Mouse (Mus musculus): ENCODE measurements around the gene Hist1h2br. TPM values are rescaled to one million over a fixed set of nuclear protein-coding genes. Genes with fewer than 3 reads are reported as not detected.

Hist1h2br gene
- polyA plus RNA-seq (2017; shearing (Covaris generic)): 6.1 TPM

DNA sequence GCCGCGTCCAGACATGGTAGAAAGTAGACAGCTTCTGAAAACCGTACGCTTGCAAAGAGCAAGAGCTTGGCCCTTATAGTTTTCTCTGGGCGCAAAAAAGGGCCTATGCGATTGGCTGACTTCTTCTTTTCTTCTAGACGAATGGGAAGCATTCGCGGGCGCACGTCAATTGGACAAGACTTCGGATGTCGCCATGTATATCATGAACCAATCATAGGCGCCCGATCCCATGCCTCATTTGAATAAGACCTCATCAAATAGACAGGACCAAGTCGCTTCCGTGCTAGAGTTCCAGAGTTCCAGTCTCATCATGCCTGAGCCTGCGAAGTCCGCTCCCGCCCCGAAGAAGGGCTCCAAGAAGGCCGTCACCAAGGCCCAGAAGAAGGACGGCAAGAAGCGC, at the start of gene Hist1h2br, which contains the start of gene Hist1h2ap:
Hist1h2br (plus strand) TSS at position 283 of the 400 bp plus-strand sequence.
Hist1h2ap (minus strand) TSS at position 47 of the 400 bp plus-strand sequence.

DNA sequence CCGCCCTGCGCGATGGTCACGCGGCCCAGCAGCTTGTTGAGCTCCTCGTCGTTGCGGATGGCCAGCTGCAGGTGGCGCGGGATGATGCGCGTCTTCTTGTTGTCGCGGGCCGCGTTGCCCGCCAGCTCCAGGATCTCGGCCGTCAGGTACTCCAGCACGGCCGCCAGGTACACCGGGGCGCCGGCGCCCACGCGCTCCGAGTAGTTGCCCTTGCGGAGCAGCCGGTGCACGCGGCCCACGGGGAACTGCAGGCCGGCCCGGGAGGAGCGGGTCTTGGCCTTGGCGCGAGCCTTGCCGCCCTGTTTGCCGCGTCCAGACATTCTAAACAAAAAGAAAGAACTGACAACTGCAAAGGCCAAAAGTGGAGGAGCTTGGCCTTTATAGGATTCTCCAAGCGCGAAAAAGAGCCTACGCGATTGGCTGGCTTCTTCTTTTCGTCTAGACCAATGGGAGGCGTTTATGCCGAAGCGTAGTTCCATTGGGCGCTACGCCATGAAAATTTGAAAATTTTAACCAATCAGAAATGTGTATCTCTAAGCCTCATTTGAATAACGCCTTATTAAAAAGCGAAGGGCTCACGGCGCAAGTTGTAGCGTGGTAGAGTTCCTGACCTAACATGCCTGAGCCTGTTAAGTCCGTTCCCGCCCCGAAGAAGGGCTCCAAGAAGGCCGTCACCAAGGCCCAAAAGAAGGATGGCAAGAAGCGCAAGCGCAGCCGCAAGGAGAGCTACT, 46.5 kb upstream of the Hist1h2br start, which contains the start of the genes Hist1h2an and Hist1h2bp:
Hist1h2an (minus strand) TSS at position 320 of the 731 bp plus-strand sequence.
Hist1h2bp (plus strand) TSS at position 563 of the 731 bp plus-strand sequence.

DNA sequence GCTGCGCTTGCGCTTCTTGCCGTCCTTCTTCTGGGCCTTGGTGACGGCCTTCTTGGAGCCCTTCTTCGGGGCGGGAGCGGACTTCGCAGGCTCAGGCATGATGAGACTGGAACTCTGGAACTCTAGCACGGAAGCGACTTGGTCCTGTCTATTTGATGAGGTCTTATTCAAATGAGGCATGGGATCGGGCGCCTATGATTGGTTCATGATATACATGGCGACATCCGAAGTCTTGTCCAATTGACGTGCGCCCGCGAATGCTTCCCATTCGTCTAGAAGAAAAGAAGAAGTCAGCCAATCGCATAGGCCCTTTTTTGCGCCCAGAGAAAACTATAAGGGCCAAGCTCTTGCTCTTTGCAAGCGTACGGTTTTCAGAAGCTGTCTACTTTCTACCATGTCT, 23.5 kb upstream of the Hist1h2br start, which contains the start of the genes Hist1h2bq and Hist1h2ao:
Hist1h2bq (minus strand) TSS at position 125 of the 400 bp plus-strand sequence.
Hist1h2ao (plus strand) TSS at position 393 of the 400 bp plus-strand sequence.

DNA sequence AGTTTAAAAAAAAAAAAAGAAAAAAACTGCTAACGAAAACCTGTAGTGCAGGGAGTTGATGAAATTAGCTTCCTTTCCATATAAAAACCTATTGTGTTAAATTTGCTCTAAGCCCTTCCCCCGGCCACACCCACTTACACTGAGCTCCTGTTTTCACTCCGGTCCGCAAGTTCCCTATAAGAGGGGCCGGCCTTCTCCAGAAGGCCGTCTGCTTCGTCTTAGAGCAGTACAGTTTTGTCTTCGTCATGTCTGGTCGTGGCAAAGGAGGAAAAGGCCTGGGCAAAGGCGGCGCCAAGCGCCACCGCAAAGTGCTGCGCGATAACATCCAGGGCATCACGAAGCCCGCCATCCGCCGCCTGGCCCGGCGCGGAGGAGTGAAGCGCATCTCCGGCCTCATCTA, 22.0 kb upstream of the Hist1h2br start, which contains the start of gene Hist1h4m:
Hist1h4m (plus strand) TSS at position 208 of the 400 bp plus-strand sequence.

DNA sequence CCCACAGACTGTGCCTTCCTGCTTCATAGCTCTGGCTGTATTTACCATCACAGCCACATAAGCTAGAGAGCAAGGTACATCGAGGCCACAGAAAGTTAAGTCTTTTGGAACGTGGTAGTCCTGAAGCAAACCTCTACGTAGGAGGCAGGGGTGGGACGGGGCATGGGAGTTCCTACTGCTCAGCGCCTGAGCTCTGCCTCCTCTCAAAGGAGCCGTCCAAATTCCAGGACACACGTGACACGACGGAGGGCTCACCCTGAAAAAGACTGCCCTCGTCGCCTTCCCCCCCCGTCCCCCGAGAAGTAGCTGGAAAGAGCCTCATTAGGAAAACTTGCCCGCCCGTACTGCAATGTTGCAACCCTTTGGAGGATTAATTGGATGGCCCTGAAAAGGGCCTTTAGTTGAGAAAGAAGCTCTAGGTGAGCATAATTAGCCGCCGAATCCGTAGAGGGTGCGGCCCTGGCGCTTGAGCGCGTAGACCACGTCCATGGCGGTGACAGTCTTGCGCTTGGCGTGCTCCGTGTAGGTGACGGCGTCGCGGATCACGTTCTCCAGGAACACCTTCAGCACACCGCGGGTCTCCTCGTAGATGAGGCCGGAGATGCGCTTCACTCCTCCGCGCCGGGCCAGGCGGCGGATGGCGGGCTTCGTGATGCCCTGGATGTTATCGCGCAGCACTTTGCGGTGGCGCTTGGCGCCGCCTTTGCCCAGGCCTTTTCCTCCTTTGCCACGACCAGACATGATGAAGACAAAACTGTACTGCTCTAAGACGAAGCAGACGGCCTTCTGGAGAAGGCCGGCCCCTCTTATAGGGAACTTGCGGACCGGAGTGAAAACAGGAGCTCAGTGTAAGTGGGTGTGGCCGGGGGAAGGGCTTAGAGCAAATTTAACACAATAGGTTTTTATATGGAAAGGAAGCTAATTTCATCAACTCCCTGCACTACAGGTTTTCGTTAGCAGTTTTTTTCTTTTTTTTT, 1.8 kb upstream of the Hist1h2br start, which contains the start of gene Hist1h4n:
Hist1h4n (minus strand) TSS at position 779 of the 977 bp plus-strand sequence.

Other genes with a start within 250 kb of the Hist1h2br start
- not detected for gene Olfr1362, start 219.7 kb upstream of the Hist1h2br start, polyA plus RNA-seq (2017; shearing (Covaris generic))
- not detected for gene Olfr11, start 191.2 kb upstream of the Hist1h2br start, polyA plus RNA-seq (2017; shearing (Covaris generic))
- gene Olfr1361, start 170.4 kb upstream of the Hist1h2br start, polyA plus RNA-seq (2017; shearing (Covaris generic)): not detected
- gene Olfr1360, start 156.3 kb upstream of the Hist1h2br start, polyA plus RNA-seq (2017; shearing (Covaris generic)): not detected
- gene Olfr1359, start 135.6 kb upstream of the Hist1h2br start, polyA plus RNA-seq (2017; shearing (Covaris generic)): not detected
- gene Hist1h2bl, start 117.6 kb upstream of the Hist1h2br start, polyA plus RNA-seq (2017; shearing (Covaris generic)): not detected
- not detected for gene Hist1h2ai, start 117.3 kb upstream of the Hist1h2br start, polyA plus RNA-seq (2017; shearing (Covaris generic))
- gene Hist1h3h, start 116.1 kb upstream of the Hist1h2br start, polyA plus RNA-seq (2017; shearing (Covaris generic)): 1.7 TPM
- gene Hist1h2bm, start 111.7 kb upstream of the Hist1h2br start, polyA plus RNA-seq (2017; shearing (Covaris generic)): not detected
- 1.1 TPM for gene Hist1h4j, start 98.7 kb upstream of the Hist1h2br start, polyA plus RNA-seq (2017; shearing (Covaris generic))
- gene Hist1h4k, start 83.2 kb upstream of the Hist1h2br start, polyA plus RNA-seq (2017; shearing (Covaris generic)): 10.0 TPM
- 4.1 TPM for gene Hist1h2ak, start 79.9 kb upstream of the Hist1h2br start, polyA plus RNA-seq (2017; shearing (Covaris generic))
- gene Hist1h2bn, start 79.6 kb upstream of the Hist1h2br start, polyA plus RNA-seq (2017; shearing (Covaris generic)): 2.5 TPM
- gene Hist1h1b, start 53.1 kb upstream of the Hist1h2br start, polyA plus RNA-seq (2017; shearing (Covaris generic)): 0.97 TPM
- 1.9 TPM for gene Hist1h3i, start 50.4 kb upstream of the Hist1h2br start, polyA plus RNA-seq (2017; shearing (Covaris generic))
- 2.3 TPM for gene Hist1h2an, start 46.5 kb upstream of the Hist1h2br start, polyA plus RNA-seq (2017; shearing (Covaris generic))
- gene Hist1h2bp, start 46.3 kb upstream of the Hist1h2br start, polyA plus RNA-seq (2017; shearing (Covaris generic)): not detected
- gene Hist1h2bq, start 23.5 kb upstream of the Hist1h2br start, polyA plus RNA-seq (2017; shearing (Covaris generic)): 6.5 TPM
- 14.0 TPM for gene Hist1h2ao, start 23.3 kb upstream of the Hist1h2br start, polyA plus RNA-seq (2017; shearing (Covaris generic))
- gene Hist1h4m, start 22.0 kb upstream of the Hist1h2br start, polyA plus RNA-seq (2017; shearing (Covaris generic)): 29.9 TPM
- 31.0 TPM for gene Hist1h4n, start 1.5 kb upstream of the Hist1h2br start, polyA plus RNA-seq (2017; shearing (Covaris generic))
- gene Hist1h2ap, start 236 bp upstream of the Hist1h2br start, polyA plus RNA-seq (2017; shearing (Covaris generic)): 68.0 TPM
- 0.66 TPM for gene Zfp184, start 111.4 kb downstream of the Hist1h2br start, polyA plus RNA-seq (2017; shearing (Covaris generic))
- gene Pom121l2, start 147.5 kb downstream of the Hist1h2br start, polyA plus RNA-seq (2017; shearing (Covaris generic)): not detected
- 0.34 TPM for gene Prss16, start 176.0 kb downstream of the Hist1h2br start, polyA plus RNA-seq (2017; shearing (Covaris generic))
- not detected for gene Hist1h2ah, start 201.8 kb downstream of the Hist1h2br start, polyA plus RNA-seq (2017; shearing (Covaris generic))
- not detected for gene Hist1h2bk, start 202.1 kb downstream of the Hist1h2br start, polyA plus RNA-seq (2017; shearing (Covaris generic))
- 10.6 TPM for gene Hist1h4i, start 207.6 kb downstream of the Hist1h2br start, polyA plus RNA-seq (2017; shearing (Covaris generic))
- gene Hist1h2ag, start 209.2 kb downstream of the Hist1h2br start, polyA plus RNA-seq (2017; shearing (Covaris generic)): not detected
- gene Hist1h2bj, start 209.5 kb downstream of the Hist1h2br start, polyA plus RNA-seq (2017; shearing (Covaris generic)): 2.5 TPM

Measured in naive thymus-derived CD4-positive, alpha-beta T cell, adult 5 months (primary cell).